Mouse (Mus musculus): ENCODE data around the gene Mapk14. TPM values are rescaled to one million over a fixed set of nuclear protein-coding genes. Genes with fewer than 3 reads are reported as not detected.

Mapk14 gene
- polyA plus RNA-seq, 1 experiment: 98.9 TPM

GRCm38 (mm10) chr17:28785036-28785435 is 93.9 kb downstream of the Mapk14 start:
- no peak for TF ChIP-seq GATA1 (IDR thresholded peaks at IDR 0.05; ENCODE audit: low read length)

GRCm38 (mm10) chr17:28787507-28787906 is 96.4 kb downstream of the Mapk14 start:
- TF ChIP-seq GATA1 (IDR thresholded peaks at IDR 0.05; ENCODE audit: low read length): no peak

- no peak for TF ChIP-seq GATA1 (IDR thresholded peaks at IDR 0.05; ENCODE audit: low read length)
Measured at GRCm38 (mm10) chr17:28797031-28797430, 105.9 kb downstream of the Mapk14 start.

Other genes starting within 250 kb of the Mapk14 start
- gene Fkbp5, start 173.8 kb upstream of the Mapk14 start, polyA plus RNA-seq (2012): 19.5 and 28.4 TPM in 2 replicates
- gene Armc12, start 160.5 kb upstream of the Mapk14 start, polyA plus RNA-seq (2012): not detected in 2 replicates
- gene Clpsl2, start 141.9 kb upstream of the Mapk14 start, polyA plus RNA-seq (2012): not detected in 2 replicates
- not detected in 2 replicates for gene Clps, start 130.6 kb upstream of the Mapk14 start, polyA plus RNA-seq (2012)
- gene Lhfpl5, start 115.7 kb upstream of the Mapk14 start, polyA plus RNA-seq (2012): not detected in 2 replicates
- gene Srpk1, start 68.6 kb upstream of the Mapk14 start, polyA plus RNA-seq (2012): 46.2 and 97.6 TPM in 2 replicates
- 0.05 and 0.40 TPM in 2 replicates for gene Slc26a8, start 1.1 kb upstream of the Mapk14 start, polyA plus RNA-seq (2012)
- 0.18 and 0.32 TPM in 2 replicates for gene AC170998.1, start 34.8 kb downstream of the Mapk14 start, polyA plus RNA-seq (2012)
- not detected in 2 replicates for gene Mapk13, start 78.0 kb downstream of the Mapk14 start, polyA plus RNA-seq (2012)
- gene Brpf3, start 109.8 kb downstream of the Mapk14 start, polyA plus RNA-seq (2012): 25.0 and 27.6 TPM in 2 replicates
- not detected in 2 replicates for gene Pnpla1, start 167.1 kb downstream of the Mapk14 start, polyA plus RNA-seq (2012)
- gene 4930539E08Rik, start 224.0 kb downstream of the Mapk14 start, polyA plus RNA-seq (2012): not detected in 2 replicates